Mouse (Mus musculus) hindlimb bud, embryonic 11.5 days (tissue): ENCODE data around the gene Plce1.

Experiments
- DNase-seq: peaks from one replicate; pipeline ENCODE4 v3.0.0-alpha.2; 2012; ENCODE audit warnings: low read depth, low spot score; ENCODE audit errors: extremely low spot score

Plce1 gene

GRCm38 (mm10) chr19:38578554-38579146 lies 97.7 kb downstream of the Plce1 start:
- no peak for DNase-seq

- no peak for DNase-seq
Measured at GRCm38 (mm10) chr19:38582861-38583260, 102.0 kb downstream of the Plce1 start.

DNA sequence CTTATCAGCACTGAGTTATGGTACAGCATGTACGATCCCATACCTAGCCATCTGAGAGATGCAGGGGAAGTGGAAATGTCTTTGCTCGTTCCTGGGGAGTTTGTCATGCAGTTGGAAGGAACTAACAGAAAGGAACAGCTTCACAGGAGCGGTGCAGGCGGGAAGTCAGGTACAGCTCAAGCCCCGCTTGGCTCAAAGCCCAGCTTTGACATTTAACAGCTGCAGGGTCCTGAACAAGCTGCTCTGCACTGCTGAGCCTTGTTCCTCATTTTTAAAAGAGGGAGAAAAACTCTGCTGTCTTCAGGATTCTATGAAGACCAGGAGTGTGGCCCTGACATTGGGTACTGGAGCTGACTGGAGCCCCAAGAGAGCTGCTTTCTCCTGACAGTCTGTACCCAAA lies 106.7 kb downstream of the Plce1 start:
- DNase-seq = no peak

DNA sequence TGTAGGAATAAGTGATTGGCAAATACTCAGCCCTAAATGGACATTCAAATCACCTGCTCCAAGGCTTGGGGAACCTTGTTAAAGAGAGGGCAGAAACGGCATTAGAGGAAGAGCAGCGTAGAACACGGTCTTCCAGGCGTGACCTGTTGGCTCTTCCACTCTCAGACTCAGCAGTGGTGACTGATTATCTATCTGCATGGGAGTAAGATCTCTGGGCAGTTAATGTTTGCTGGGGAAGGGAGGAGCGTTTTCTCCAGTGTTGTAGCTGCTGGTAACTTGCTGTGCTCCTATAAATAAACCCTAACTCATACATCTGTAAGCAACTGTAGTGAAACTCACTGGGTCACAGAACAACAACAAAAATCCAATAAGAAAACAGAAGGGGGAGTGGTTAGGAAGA lies 108.6 kb downstream of the Plce1 start:
- no peak for DNase-seq

DNA sequence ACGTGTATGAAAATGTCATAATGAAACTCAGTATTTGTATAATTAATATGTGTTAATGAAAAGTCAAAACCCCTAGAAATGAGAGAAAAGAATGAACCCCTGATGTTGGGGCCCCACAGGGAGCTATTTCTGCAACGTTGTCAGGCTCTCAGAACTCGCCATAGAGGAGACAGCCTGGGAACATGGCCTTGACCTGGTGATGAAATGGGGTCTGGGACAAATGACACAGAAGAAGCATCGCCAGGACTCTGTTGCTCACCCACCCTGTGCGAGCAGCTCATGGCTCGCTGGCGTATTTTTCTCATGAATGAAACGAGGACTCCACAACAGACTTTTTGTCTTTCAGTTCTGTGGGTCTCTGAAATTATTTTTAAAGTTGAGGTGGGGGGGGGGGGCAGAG lies 109.0 kb downstream of the Plce1 start:
- DNase-seq = no peak

DNA sequence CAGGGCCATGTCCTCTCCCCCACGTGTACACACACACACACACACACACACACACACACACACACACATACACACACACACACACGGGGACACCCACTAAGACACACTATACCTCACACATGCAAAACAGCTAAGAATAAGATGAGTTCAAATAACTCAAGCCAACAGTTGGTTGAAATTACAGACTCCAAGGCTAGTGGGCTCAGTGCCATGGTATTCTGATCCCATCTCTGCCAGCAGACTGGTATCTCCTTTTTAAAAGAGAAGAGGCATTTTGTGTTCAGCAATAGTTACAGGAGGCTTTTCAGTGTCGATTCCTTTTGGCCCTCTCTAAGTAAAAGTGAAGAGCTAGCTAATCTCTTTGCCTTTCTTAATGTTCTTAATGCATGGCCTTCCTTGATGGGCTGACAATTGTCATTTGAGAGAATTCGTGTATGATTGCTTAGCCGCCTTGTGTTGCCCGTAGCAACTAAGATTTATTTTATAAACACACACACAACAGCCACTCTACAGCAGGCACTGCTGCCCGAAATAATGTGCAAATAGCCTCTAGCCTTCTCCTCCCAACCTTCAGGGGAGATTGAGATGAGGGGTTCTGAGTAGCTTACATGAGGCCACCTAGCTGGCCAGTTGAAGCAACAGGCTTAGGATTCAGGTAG lies 111.8 kb downstream of the Plce1 start:
- DNase-seq = no peak

DNA sequence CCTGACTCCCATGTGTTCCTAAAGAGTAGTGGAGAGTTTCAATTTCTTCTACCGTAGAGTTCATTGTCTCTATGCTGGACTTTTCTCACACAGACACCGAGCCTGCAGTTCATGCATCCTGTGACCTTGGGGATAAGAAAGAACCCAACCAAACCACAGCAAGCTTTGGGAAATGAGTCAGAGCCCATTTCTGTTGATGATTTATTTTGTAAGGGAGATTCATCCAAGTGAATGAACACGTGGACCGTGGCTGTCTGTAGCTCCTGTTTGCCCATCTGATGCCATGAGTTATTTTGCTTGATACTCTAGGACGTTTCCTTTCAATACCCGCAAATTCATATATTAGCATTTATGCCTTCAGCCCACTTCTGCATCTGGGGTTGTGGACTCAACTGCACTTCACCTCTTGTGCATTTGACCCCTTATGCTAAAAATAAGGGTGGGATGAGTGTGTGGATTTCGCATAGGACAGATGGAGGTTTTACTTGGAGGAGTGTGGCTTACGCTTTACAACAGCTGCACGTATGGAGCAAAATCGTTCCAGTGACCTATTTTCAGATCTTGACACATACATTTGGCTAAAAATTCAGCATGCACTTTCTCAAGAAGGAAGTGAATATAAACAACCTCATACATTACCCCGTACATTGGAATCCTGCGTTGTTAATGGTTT lies 112.5 kb downstream of the Plce1 start:
- DNase-seq = no peak

DNA sequence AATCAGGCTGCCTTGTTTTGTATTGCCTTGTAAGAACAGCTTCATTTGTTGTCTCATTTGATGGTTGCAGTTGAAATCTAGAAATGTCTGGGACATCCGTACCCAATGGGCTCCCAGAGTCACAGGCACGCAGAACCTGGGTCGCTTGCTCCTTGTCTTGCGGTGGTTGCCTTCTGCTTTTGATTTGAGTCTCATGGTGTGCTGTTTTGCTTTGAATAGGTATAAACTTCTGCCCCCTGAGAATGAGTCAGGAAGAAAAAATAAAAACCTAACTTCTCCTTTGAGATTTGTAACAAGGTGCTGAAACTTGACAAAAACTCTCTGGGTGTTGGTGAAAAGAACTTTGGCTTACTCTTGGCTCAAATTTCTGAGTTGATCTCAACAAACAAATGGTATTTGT lies 115.2 kb downstream of the Plce1 start:
- no peak for DNase-seq

GRCm38 (mm10) chr19:38597392-38597791 lies 116.5 kb downstream of the Plce1 start:
- no peak for DNase-seq

GRCm38 (mm10) chr19:38599001-38599400 lies 118.1 kb downstream of the Plce1 start:
- no peak for DNase-seq

- DNase-seq = no peak
Measured at GRCm38 (mm10) chr19:38601127-38601526, 120.2 kb downstream of the Plce1 start.

DNA sequence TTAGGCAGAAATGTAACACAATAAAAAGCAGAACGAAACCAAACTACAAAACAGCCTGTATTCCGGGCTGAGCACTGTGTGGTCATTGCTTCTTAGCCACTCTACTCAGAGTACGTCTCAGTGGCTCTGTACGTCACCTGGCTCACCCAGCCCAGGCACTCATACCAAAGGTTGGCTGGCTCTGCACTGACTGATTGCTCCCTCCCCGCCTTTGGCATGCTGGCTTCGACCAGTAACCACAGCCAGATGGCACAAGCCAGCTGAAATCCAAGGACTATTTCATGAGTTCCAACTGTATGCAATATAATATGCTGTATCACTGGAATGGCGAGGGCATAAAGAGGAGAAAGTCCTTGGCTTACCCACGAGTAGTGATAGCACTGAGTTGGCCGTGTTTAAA lies 121.9 kb downstream of the Plce1 start:
- DNase-seq = no peak

- DNase-seq = no peak
Measured at GRCm38 (mm10) chr19:38607236-38607635, 126.3 kb downstream of the Plce1 start.

- no peak for DNase-seq
Measured at GRCm38 (mm10) chr19:38608951-38609654, 128.2 kb downstream of the Plce1 start.

GRCm38 (mm10) chr19:38610291-38610690 lies 129.4 kb downstream of the Plce1 start:
- DNase-seq = no peak

DNA sequence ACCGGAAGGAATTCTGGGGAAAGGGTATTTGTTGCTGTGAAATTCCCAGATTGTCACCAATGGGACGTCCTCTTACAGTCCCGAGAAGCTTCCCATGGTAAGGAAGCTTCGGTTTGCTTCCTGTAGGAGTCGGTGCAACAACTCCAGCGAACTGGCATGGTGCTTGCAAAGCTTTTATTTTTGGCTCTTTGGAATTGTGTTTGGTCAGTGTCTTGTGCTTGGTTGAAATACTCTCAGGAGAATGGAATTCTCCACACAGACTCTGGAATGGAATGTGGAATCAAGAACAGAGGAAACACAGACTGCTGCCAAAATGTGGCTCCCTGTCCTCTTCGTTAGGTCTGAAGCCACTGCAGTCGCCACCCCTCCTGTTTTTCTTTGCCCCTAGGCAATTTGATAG lies 129.9 kb downstream of the Plce1 start:
- DNase-seq = no peak

DNA sequence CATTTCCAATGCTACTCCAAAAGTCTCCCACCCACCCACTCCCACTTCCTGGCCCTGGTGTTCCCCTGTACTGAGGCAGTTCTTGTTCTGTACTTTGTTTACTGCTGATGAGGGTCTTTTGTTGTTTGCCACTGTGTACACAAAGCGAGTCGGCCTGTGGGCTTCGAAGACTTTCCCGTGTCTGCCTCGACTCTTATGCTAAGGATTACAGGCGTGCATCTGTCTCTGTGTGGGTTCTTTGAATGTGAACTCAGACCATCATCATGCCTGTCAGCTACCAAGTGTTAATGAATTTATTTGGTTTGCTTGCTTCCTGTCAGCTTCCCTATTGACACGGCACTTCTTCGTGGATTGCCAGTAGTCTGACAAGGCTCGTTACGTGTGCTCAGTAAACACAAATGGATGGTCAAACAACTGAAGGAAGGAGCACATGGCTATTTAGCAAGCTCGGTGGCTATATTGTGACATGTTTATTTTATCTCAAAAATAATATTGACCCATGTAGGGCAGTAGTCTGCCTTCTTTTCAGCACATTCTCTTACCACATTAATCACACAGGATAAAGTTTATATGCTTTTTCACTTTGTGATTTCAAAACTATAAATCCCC lies 133.3 kb downstream of the Plce1 start:
- DNase-seq = no peak

DNA sequence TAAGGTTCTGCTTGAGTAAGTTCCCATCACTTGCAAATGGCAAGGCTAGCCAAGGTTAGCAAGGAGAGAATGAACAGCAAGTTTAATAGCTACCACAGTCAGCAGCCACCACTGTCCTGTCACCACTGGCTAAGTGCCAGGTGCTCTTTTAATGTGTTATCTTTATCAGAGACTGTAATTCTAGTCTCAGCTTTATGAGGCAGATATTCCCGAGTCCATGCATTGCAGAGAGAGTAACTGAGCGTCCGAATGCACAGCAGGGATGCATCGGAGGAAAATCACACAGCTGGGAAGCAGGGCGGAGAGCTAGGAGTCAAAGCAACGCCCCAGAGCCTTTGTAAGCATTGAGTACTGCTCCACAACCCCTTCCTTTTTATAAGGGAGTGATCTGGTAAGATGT lies 134.4 kb downstream of the Plce1 start:
- no peak for DNase-seq

DNA sequence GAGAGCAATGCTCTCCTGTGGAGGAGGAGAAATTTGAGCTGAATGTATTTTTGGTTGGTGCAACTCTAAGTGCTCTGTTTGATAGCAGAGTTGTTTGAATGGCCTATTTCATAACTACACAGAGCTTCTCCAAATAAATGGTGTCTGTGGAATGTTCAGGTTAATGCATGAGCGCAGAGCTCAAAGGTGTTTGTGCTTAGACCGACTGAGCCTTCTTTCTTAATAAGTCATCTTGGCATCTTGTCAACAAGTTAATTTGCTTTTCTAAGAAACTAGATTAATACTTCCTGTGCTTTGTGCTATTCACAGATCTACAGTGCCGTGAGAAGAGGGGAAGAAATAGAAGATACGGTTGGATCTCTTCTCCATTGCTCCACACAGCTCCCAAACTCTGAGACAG lies 139.2 kb downstream of the Plce1 start:
- no peak for DNase-seq

DNA sequence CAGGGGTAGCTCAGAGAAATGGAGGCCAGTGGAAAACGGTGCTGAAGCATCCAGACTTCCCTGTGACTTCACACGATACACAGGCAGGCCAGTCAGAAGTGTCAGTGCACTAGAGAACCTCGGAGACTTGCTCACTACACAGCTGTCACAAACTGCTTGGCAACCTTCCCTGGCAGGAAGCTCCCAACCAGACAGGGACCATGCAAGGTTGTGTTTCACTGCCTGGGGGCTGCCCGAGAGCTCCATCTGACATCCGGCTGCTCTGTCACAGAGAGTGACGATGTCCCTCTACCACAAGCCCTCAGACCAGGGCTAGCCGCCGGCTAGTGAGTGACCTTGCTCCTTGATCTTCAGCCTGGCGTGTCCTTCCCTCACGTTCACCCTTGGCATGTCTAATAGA lies 140.6 kb downstream of the Plce1 start:
- no peak for DNase-seq

DNA sequence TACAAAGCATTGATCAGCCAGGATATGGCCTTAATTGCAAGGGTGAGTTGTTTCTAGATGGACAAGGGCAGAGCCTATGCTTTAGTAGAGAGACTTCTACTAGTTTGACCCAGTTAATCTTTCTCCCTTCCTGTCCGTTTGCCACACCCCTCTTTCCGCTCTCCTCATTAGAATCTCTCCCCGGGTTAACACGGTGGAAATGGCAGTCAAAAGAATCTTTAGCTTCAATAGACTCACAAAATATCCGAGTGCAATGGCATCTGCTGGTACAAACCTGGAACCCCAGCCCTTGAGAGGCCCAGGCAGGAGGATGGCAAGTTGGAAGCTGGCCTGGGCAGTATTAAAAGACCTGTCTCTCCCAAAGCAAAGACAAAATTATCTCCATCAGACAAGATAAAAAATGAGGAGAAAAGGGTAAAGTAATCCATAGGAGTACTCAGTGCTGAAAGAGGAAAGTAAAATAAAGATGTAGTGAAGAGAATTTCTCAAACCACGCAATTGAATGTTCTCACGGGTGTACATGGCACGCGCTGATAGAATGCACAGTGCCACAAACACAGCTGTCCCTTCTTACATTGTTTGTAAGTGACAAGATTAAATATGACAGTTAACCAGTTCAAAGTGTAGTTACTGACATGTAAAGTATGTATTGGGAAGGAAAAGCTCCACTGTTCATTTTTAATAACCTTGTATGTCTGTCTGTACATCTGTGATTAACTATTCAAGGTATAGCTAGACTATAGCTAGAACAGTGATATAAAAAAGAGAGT lies 145.5 kb downstream of the Plce1 start:
- no peak for DNase-seq
